Mouse (Mus musculus): ENCODE measurements around the gene Lims1. TPM values are rescaled to one million over a fixed set of nuclear protein-coding genes. Genes with fewer than 3 reads are reported as not detected.

Lims1 gene
- polyA plus RNA-seq, 1 experiment from 2014 or later = 83.0 TPM

GRCm38 (mm10) chr10:58352364-58352763 lies 29.1 kb downstream of the Lims1 start:
- Histone ChIP-seq H3K27ac (no peak overlapping the region), H3K4me1 (peaks cover 5% of the 10 kb centered on the region; the same call in 1 of the 2 replicates), H3K9me3 (replicated peaks) (no peaks in the 10 kb centered on the region), H3K36me3 (ENCODE audit: poor library complexity, severe bottlenecking) (peaks cover 4% of the 10 kb centered on the region; the same call in 1 of the 2 replicates), H3K9ac (no peak overlapping the region), H3K27me3 (no peaks in the 10 kb centered on the region), H3K4me2 (no peak overlapping the region), H3K4me3 (no peak overlapping the region)
- no peak for ATAC-seq
- WGBS = 65% methylated on average over 3 of the region's 3 CpGs

- H3K27me3 ChIP-seq = no peaks in the 10 kb centered on the region
- no peak for ATAC-seq
- H3K4me3 ChIP-seq = no peak overlapping the region
- no peak overlapping the region for H3K9ac ChIP-seq
- no peaks in the 10 kb centered on the region for H3K36me3 ChIP-seq (ENCODE audit: poor library complexity, severe bottlenecking)
- peaks cover 5% of the 10 kb centered on the region; the same call in 1 of the 2 replicates for H3K4me1 ChIP-seq
- 21% methylated on average over 3 of the region's 3 CpGs for WGBS
- H3K9me3 ChIP-seq (replicated peaks) = no peaks in the 10 kb centered on the region
- H3K27ac ChIP-seq = no peak overlapping the region
- no peak overlapping the region for H3K4me2 ChIP-seq
Measured at GRCm38 (mm10) chr10:58354561-58354960, 31.3 kb downstream of the Lims1 start.

- WGBS = 94% methylated on average over 3 of the region's 3 CpGs
Measured at GRCm38 (mm10) chr10:58356460-58356859, 33.2 kb downstream of the Lims1 start.

GRCm38 (mm10) chr10:58359123-58359522 lies 35.9 kb downstream of the Lims1 start:
- Histone ChIP-seq H3K27me3 (no peaks in the 10 kb centered on the region), H3K4me3 (no peak overlapping the region), H3K4me2 (no peak overlapping the region), H3K27ac (no peak overlapping the region), H3K9me3 (replicated peaks) (no peaks in the 10 kb centered on the region), H3K36me3 (ENCODE audit: poor library complexity, severe bottlenecking) (no peaks in the 10 kb centered on the region), H3K9ac (no peak overlapping the region), H3K4me1 (no peaks in the 10 kb centered on the region; the same call in 1 of the 2 replicates)
- no peak for ATAC-seq
- WGBS = 83% methylated on average over 2 of the region's 2 CpGs

More at GRCm38 (mm10) chr10:58356460-58356859, 33.2 kb downstream of the Lims1 start:
- ATAC-seq = no peak
- Histone ChIP-seq H3K27me3 (no peaks in the 10 kb centered on the region), H3K9ac (no peak overlapping the region), H3K4me1 (peaks cover 5% of the 10 kb centered on the region; the same call in 1 of the 2 replicates), H3K27ac (no peak overlapping the region), H3K36me3 (ENCODE audit: poor library complexity, severe bottlenecking) (no peaks in the 10 kb centered on the region), H3K9me3 (replicated peaks) (no peaks in the 10 kb centered on the region), H3K4me3 (no peak overlapping the region), H3K4me2 (no peak overlapping the region)

GRCm38 (mm10) chr10:58359952-58360351 lies 36.7 kb downstream of the Lims1 start:
- Histone ChIP-seq H3K9ac (no peak overlapping the region), H3K9me3 (replicated peaks) (no peaks in the 10 kb centered on the region), H3K27me3 (no peaks in the 10 kb centered on the region), H3K4me2 (no peak overlapping the region), H3K36me3 (ENCODE audit: poor library complexity, severe bottlenecking) (no peaks in the 10 kb centered on the region), H3K4me3 (no peak overlapping the region), H3K27ac (no peak overlapping the region), H3K4me1 (no peaks in the 10 kb centered on the region; the same call in 1 of the 2 replicates)
- 92% methylated on average over 7 of the region's 7 CpGs for WGBS
- no peak for ATAC-seq

- no peak overlapping the region for H3K27ac ChIP-seq
- ATAC-seq = peak; percentile 51; the same call in 1 of the 2 replicates
- H3K36me3 ChIP-seq (ENCODE audit: poor library complexity, severe bottlenecking) = no peaks in the 10 kb centered on the region
- H3K4me3 ChIP-seq = no peak overlapping the region
- 89% methylated on average over 1 of the region's 1 CpGs for WGBS
- H3K9ac ChIP-seq = no peak overlapping the region
- H3K27me3 ChIP-seq = no peaks in the 10 kb centered on the region
- no peaks in the 10 kb centered on the region for H3K9me3 ChIP-seq (replicated peaks)
- H3K4me2 ChIP-seq = no peak overlapping the region
- H3K4me1 ChIP-seq = no peaks in the 10 kb centered on the region; the same call in 1 of the 2 replicates
Measured at GRCm38 (mm10) chr10:58362745-58363144, 39.5 kb downstream of the Lims1 start.

- no peaks in the 10 kb centered on the region for H3K36me3 ChIP-seq (ENCODE audit: poor library complexity, severe bottlenecking)
- ATAC-seq = no peak
- 88% methylated on average over 5 of the region's 5 CpGs for WGBS
Measured at GRCm38 (mm10) chr10:58364770-58365515, 41.7 kb downstream of the Lims1 start.

GRCm38 (mm10) chr10:58368791-58369706 lies 45.8 kb downstream of the Lims1 start:
- Histone ChIP-seq H3K9ac (no peak overlapping the region), H3K36me3 (ENCODE audit: poor library complexity, severe bottlenecking) (no peaks in the 10 kb centered on the region), H3K4me1 (peaks cover 34% of the 10 kb centered on the region), H3K27me3 (no peaks in the 10 kb centered on the region), H3K27ac (no peak overlapping the region), H3K9me3 (replicated peaks) (no peaks in the 10 kb centered on the region), H3K4me2 (no peak overlapping the region), H3K4me3 (no peak overlapping the region)
- no peak for ATAC-seq
- WGBS = 80% methylated on average over 7 of the region's 7 CpGs

More at GRCm38 (mm10) chr10:58364770-58365515, 41.7 kb downstream of the Lims1 start:
- Histone ChIP-seq H3K4me2 (no peak overlapping the region), H3K4me3 (no peak overlapping the region), H3K27ac (no peak overlapping the region), H3K9ac (no peak overlapping the region), H3K9me3 (replicated peaks) (no peaks in the 10 kb centered on the region), H3K27me3 (no peaks in the 10 kb centered on the region), H3K4me1 (peaks cover 9% of the 10 kb centered on the region; the same call in 1 of the 2 replicates)

- H3K4me2 ChIP-seq = no peak overlapping the region
- no peak overlapping the region for H3K9ac ChIP-seq
- no peak overlapping the region for H3K27ac ChIP-seq
- no peaks in the 10 kb centered on the region for H3K36me3 ChIP-seq (ENCODE audit: poor library complexity, severe bottlenecking)
- H3K27me3 ChIP-seq = no peaks in the 10 kb centered on the region
- no peak overlapping the region for H3K4me3 ChIP-seq
- H3K9me3 ChIP-seq (replicated peaks) = no peaks in the 10 kb centered on the region
- no peak for ATAC-seq
- peaks cover 34% of the 10 kb centered on the region for H3K4me1 ChIP-seq
- 37% methylated on average over 3 of the region's 3 CpGs for WGBS
Measured at GRCm38 (mm10) chr10:58369707-58370093, 46.4 kb downstream of the Lims1 start.

- H3K27me3 ChIP-seq = no peaks in the 10 kb centered on the region
- H3K4me1 ChIP-seq = peaks cover 34% of the 10 kb centered on the region
- H3K4me3 ChIP-seq = no peak overlapping the region
- H3K4me2 ChIP-seq = no peak overlapping the region
- ATAC-seq = no peak
- H3K9ac ChIP-seq = no peak overlapping the region
- peak overlapping the region; percentile 59 for H3K27ac ChIP-seq
- no peaks in the 10 kb centered on the region for H3K9me3 ChIP-seq (replicated peaks)
- no peaks in the 10 kb centered on the region for H3K36me3 ChIP-seq (ENCODE audit: poor library complexity, severe bottlenecking)
Measured at GRCm38 (mm10) chr10:58370143-58370542, 46.9 kb downstream of the Lims1 start.

GRCm38 (mm10) chr10:58370559-58370958 lies 47.3 kb downstream of the Lims1 start:
- H3K9ac ChIP-seq = peak overlapping the region; percentile 12; the same call in 1 of the 2 replicates
- ATAC-seq = no peak
- no peaks in the 10 kb centered on the region for H3K36me3 ChIP-seq (ENCODE audit: poor library complexity, severe bottlenecking)
- no peak overlapping the region for H3K4me2 ChIP-seq
- H3K9me3 ChIP-seq (replicated peaks) = no peaks in the 10 kb centered on the region
- H3K4me1 ChIP-seq = peaks cover 34% of the 10 kb centered on the region
- peak overlapping the region; percentile 59 for H3K27ac ChIP-seq
- no peak overlapping the region for H3K4me3 ChIP-seq
- no peaks in the 10 kb centered on the region for H3K27me3 ChIP-seq

GRCm38 (mm10) chr10:58371279-58371842 lies 48.1 kb downstream of the Lims1 start:
- no peak overlapping the region for H3K4me3 ChIP-seq
- H3K27ac ChIP-seq = peak overlapping the region; percentile 35
- H3K4me1 ChIP-seq = peaks cover 34% of the 10 kb centered on the region
- ATAC-seq = peak; percentile 43; the same call in 1 of the 2 replicates
- H3K36me3 ChIP-seq (ENCODE audit: poor library complexity, severe bottlenecking) = no peaks in the 10 kb centered on the region
- H3K27me3 ChIP-seq = no peaks in the 10 kb centered on the region
- 0 out of 2 replicates have a peak overlapping the region, but pooled peaks have one; percentile 12 for H3K9ac ChIP-seq
- H3K4me2 ChIP-seq = no peak overlapping the region
- WGBS = 47% methylated on average over 14 of the region's 14 CpGs
- H3K9me3 ChIP-seq (replicated peaks) = no peaks in the 10 kb centered on the region
